Mouse (Mus musculus) spleen, adult 2 months (tissue): ENCODE results near the gene Hmgb2.

Experiments used
- CTCF ChIP-seq: fragments of 200-500 bp; IDR thresholded peaks from 2 replicates; pipeline ENCODE4 v1.5.1; 2011; ENCODE audit warnings: mild to moderate bottlenecking, inconsistent platforms; ENCODE audit not compliant: insufficient read depth, insufficient read length, insufficient replicate concordance; ENCODE audit errors: extremely low read depth
- POLR2A ChIP-seq: fragments of 200-500 bp; IDR thresholded peaks from 2 replicates; pipeline ENCODE4 v1.6.1; 2011; ENCODE audit warnings: low read depth, low read length, inconsistent platforms

GRCm38 (mm10) chr8:57487441-57488155, 24.1 kb upstream of the Hmgb2 start, which contains the start of gene Sap30:
- no peak for TF ChIP-seq CTCF
- TF ChIP-seq POLR2A, result no peak; the same call in 1 of the 2 replicates
